Comparison of ENCODE assay signal across 9 mouse cellular contexts in the genomic region with DNA sequence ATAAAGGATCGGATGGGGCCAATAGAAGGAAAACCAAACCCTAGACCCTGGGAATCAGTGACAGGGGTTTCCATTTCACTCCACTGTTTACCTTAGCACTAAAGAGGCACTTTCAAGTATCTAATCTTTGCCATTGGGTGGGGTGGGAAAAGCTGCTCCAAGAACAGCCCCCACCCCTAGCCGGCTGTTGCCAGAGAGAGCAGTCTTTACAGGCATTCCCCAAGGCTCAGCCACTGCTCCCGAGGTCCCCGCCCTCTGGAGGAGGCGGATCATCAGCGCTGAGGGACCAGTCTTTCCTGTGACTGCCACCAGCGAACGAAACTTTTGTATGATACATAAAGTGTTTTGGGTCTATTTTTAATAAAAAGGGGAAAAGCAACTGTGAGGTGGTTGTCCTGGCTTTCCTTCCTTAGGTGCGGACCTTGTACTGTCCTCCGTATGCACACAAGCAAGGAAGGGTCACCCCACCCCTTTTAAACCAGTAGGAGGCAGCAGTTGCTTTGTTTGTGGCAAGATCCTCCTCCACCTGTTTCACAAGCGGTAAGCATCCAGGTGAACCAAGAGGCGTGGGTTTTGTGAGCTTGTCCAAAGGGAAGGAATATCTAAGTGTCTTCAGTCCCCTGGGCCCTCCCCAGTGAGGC. TPM values are rescaled to one million over a fixed set of nuclear protein-coding genes. Genes with fewer than 3 reads are reported as not detected.
DNase-seq lines count a peak whose midpoint lies in the region; ATAC-seq and TF ChIP-seq lines count a peak whose summit lies in the region.
"Had no signal": no experiment of that assay in that cellular context is flagged by ENCODE, and none has a peak within 500 bp of the region (broad histone marks: within the 10 kb centered on the region; RNA-seq: fewer than 3 reads in every experiment).

No protein-coding gene starts in this region.

- peak overlapping the region; percentile 68 for H3K4me2 ChIP-seq in heart, embryonic 13.5 days

- peaks cover 26% of the 10 kb centered on the region; the same call in 1 of the 2 replicates for H3K4me1 ChIP-seq in cerebellum, adult 2 months (ENCODE audit: control insufficient read depth, insufficient read depth, low read length)
- H3K4me1 ChIP-seq in heart, embryonic 13.5 days: peaks cover 92% of the 10 kb centered on the region

- no peak overlapping the region for H3K27ac ChIP-seq in cerebellum, adult 2 months (ENCODE audit: insufficient read depth, low read length)
- peak overlapping the region; percentile 72 for H3K27ac ChIP-seq in heart, embryonic 13.5 days (replicated peaks)

- H3K36me3 ChIP-seq in heart, embryonic 13.5 days: peaks cover 20% of the 10 kb centered on the region

- no peaks in the 10 kb centered on the region for H3K9me3 ChIP-seq in heart, embryonic 13.5 days

- DNase-seq in cerebellum, adult 2 months: peak in 1 of 2 experiments; percentile 39
- peak; percentile 53 for DNase-seq in NIH3T3 (ENCODE audit: low read depth)
- DNase-seq in kidney, postnatal 10 days: peak; percentile 68
- DNase-seq in lung, postnatal 4 days: peak; percentile 49 to 60
- no peak for DNase-seq in right cerebral cortex, adult 18-20 months
- DNase-seq in layer of hippocampus, adult 9-11 months: no peak

- WGBS in cerebellum, adult 2 months: 37% methylated on average over 12 of the region's 12 CpGs
- 3% methylated on average over 12 of the region's 12 CpGs for WGBS in heart, embryonic 13.5 days

- no peak overlapping the region for H3K4me3 ChIP-seq in cerebellum, adult 2 months (replicated peaks; ENCODE audit: insufficient read depth, low read depth, low read length)
- peak overlapping the region; percentile 58 for H3K4me3 ChIP-seq in heart, embryonic 13.5 days

- peak overlapping the region; percentile 73 for H3K9ac ChIP-seq in heart, embryonic 13.5 days

- TF ChIP-seq CTCF in cerebellum, adult 2 months (IDR thresholded peaks at IDR 0.05; ENCODE audit: borderline replicate concordance, insufficient read depth, low read depth, low read length): peak; percentile 36; the same call in 1 of the 2 replicates

- no peak for ATAC-seq in cerebellum, adult (ENCODE audit: insufficient number of reproducible peaks, low FRiP score, low TSS enrichment)
- ATAC-seq in heart, embryonic 13.5 days (ENCODE audit: extremely low read depth, insufficient number of reproducible peaks, low FRiP score, low TSS enrichment): no peak
- ATAC-seq: Patski had no signal

- H3K27me3 ChIP-seq in cerebellum, adult 2 months (ENCODE audit: control insufficient read depth, insufficient read depth, low read length): no peaks in the 10 kb centered on the region
- peaks cover 8% of the 10 kb centered on the region for H3K27me3 ChIP-seq in heart, embryonic 13.5 days (replicated peaks)
- H3K27me3 ChIP-seq: Patski had no signal

- no peak for TF ChIP-seq POLR2A in cerebellum, adult 2 months (IDR thresholded peaks at IDR 0.05; ENCODE audit: borderline replicate concordance, insufficient read depth, low read length)

RNA-seq across cellular contexts. Expression of a gene that starts 4.5 kb away (rescaled TPM):
- polyA plus RNA-seq in cerebellum, adult 2 months (2012; rRNA removed): 164 and 171 TPM in 2 replicates
- 7.3 and 8.4 TPM in 2 replicates for polyA plus RNA-seq in heart, embryonic 13.5 days (2015; fragmentation: Nextera tagmentation; extraction: Ambion mirVana)

RNA-seq across cellular contexts. Expression of a gene that starts 5.1 kb away (rescaled TPM):
- polyA plus RNA-seq in cerebellum, adult 2 months (2012; rRNA removed): 3.0 and 3.4 TPM in 2 replicates
- 5.7 and 6.5 TPM in 2 replicates for polyA plus RNA-seq in heart, embryonic 13.5 days (2015; fragmentation: Nextera tagmentation; extraction: Ambion mirVana)

RNA-seq across cellular contexts. Expression of a gene that starts 11.2 kb away (rescaled TPM):
- polyA plus RNA-seq in cerebellum, adult 2 months (2012; rRNA removed): 12.0 and 12.7 TPM in 2 replicates
- polyA plus RNA-seq in heart, embryonic 13.5 days (2015; fragmentation: Nextera tagmentation; extraction: Ambion mirVana): 16.4 and 18.5 TPM in 2 replicates

RNA-seq across cellular contexts. Expression of a gene that starts 23.4 kb away (rescaled TPM):
- 37.4 and 38.4 TPM in 2 replicates for polyA plus RNA-seq in cerebellum, adult 2 months (2012; rRNA removed)
- 20.8 and 21.9 TPM in 2 replicates for polyA plus RNA-seq in heart, embryonic 13.5 days (2015; fragmentation: Nextera tagmentation; extraction: Ambion mirVana)

RNA-seq across cellular contexts. Expression of a gene that starts 36.9 kb away (rescaled TPM):
- 19.6 and 22.6 TPM in 2 replicates for polyA plus RNA-seq in cerebellum, adult 2 months (2012; rRNA removed)
- 38.8 and 40.2 TPM in 2 replicates for polyA plus RNA-seq in heart, embryonic 13.5 days (2015; fragmentation: Nextera tagmentation; extraction: Ambion mirVana)

Comparison
In these comparisons a context has a peak if more than half of its experiments do, and no peak if none do; other contexts are left out.
1. DNase-seq: peak in NIH3T3 (single experiment), kidney, postnatal 10 days (single experiment) and lung, postnatal 4 days (2 of 2); none in right cerebral cortex, adult 18-20 months (single experiment) and layer of hippocampus, adult 9-11 months (single experiment).
2. RNA of a gene that starts 4.5 kb away (polyA plus RNA-seq): 164 to 171 TPM in cerebellum, adult 2 months; 7.3 to 8.4 TPM in heart, embryonic 13.5 days; every median in the first group is over 10 times any median in the second.